Mouse (Mus musculus): ENCODE measurements at regions not wholly inside any gene's neighbourhood (a gene's known extent, or its start where the extent isn't known, plus 50 kb on each side); places are given as distances from the start of the nearest gene placed in this dataset.
"Not testable (repeated sequence)": the region's sequence is repeated elsewhere in the genome, so short reads cannot be mapped to it uniquely, and the experiment has no call there.

DNA sequence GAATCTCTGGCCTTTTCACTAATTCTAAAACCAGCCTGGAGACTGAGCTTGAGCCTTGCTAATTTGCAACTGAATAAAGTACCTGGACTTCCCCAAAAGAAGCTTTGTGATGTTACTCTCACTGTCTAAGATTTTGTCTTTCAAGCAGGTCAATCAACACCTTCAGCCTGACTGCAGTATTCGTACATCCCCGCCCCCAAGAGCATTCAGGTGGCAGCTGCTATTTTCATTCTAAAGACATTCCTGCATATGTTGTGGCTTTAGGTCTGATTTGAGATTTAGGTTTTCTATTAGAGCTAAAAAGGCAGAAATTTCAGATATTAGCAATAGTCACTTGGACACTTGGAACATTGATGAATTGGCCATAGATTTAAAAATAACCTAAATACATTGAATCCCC lies 1385.4 kb upstream of the 1700008P02Rik start:
- not testable (repeated sequence) for DNase-seq (ENCODE audit: low spot score)

DNA sequence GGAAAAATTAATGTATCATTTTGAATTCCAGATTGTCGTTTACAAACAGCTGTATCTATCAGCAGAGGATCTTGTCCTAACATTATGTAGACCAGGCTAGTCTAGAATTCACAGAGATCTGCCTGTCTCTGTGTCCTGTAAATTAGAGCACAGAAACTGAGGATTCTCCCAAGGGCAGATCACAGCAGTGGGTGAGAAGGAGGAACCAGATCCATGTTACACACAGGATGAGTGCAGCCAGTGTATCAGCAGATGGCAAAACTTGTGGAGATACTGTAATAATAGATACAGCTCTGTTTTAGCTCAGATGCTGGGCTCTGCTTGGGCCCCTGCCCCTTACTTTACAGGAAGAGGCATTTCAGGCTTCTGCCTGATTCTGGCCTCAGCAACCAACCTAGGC lies 1384.0 kb upstream of the 1700008P02Rik start:
- DNase-seq (ENCODE audit: low spot score) = no peak

DNA sequence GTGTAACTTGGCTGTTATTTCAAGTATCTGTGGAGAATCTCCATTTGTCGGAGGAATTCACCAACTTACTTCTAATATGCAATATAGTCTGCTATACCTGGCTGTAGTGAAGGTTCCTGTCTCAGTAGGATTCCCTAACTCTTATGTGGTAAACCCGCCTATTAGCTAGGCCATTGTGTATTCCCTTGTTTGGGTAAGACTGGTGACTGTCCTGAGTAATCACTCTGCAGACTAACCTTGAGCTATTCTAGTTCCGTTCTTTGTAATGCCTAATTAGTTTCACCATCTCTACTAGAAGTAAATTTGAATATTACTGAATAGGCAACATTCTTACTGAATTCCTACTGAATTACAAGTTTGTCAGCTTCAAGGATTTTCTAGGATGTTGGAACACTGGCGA lies 1380.8 kb upstream of the 1700008P02Rik start:
- no peak for DNase-seq (ENCODE audit: low spot score)

DNA sequence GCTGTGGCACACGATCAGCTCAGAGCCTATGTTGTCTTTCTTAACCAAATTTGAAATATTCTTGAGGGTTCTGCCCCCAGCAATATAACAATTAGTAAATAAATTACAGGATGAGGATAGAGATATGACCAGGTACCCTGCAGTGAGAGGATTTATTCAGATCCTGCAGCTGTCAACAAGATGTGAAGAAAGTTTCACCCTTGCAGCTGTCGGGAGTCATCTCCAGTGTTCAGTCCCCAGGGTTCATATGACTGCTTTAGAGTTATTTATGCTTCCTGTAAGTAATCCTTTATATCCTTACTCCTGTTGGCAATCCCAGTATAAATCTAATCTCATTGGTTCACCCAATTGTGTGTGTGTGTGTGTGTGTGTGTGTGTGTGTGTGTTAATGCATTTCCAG lies 1372.1 kb upstream of the 1700008P02Rik start:
- no peak for DNase-seq (ENCODE audit: low spot score)

DNA sequence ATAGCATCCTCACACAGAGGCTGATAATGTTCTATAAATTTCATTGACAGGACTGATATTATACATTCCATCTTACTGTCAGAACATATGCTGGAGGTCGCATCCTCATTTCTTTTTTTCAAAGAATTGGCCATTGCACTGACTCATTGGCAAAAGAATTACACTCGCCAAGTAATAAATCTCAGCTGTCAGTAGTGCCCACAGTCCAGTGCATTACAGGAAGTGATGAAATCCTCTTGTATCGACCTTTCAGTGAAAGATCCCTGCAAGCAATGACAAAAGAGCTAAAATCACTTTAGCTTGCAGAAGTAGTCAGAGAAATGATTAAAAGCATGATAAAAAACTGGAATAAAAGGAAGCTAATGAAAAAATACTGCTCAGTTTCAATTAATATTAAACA lies 1353.0 kb upstream of the 1700008P02Rik start:
- no peak for DNase-seq (ENCODE audit: low spot score)

DNA sequence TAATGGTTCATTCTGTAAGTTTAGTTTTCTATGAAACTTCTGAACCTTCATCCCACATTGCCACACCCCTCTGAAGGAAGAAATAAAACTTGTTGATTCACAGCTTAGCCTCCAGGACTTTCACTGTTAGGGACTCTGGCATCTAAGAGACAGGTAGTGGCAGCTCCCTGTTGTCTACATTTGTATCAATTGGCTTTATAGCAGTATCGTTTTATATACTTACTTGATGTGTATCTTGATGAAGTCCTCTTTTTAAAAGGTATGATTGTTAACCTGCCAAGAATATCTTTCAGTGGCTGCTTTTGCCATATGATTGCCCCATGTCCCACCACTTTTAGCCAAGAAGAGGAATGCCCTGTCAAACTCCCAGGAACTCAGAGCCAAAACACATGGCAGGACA lies 1333.7 kb upstream of the 1700008P02Rik start:
- no peak for DNase-seq (ENCODE audit: low spot score)

DNA sequence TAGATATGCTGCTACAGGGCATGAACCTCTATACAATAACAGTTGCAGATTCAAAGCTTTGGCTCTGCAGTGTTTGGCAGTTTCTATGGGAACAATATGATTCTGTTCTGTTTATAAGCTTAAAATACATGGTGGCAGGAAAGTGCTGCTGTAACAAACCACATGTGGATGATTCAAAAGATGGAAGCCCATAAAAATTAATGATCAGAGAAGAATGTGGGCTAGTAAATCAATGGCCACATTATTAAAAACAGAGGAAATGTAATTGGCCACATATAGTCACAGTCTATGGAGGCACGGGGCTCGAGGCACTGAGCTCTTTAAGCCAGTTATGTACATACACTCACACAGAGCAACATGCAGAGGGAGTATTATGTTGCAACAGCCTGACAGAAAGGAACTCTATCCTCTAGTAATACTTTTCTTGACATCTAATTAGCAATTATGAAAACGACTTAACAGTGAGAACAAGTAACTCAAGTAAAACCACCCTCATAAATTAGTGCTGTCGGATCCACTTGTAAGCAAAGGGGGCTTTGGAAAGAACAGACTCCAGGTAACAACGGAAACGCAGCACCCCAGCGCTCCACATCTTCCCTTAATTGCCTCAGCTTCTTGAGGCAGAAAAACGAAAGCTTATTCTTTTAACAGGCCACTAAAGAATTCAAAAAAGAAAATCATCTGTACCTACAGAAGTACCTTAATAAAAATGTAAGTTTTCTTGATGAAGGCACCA lies 1323.6 kb upstream of the 1700008P02Rik start:
- DNase-seq (ENCODE audit: low spot score) = no peak

Measured in c-Kit-positive CD71-positive TER-119-positive erythroid progenitor cells, embryonic 14.5 days (primary cell).